Mouse (Mus musculus): ENCODE results near the gene Fstl1.

DNA sequence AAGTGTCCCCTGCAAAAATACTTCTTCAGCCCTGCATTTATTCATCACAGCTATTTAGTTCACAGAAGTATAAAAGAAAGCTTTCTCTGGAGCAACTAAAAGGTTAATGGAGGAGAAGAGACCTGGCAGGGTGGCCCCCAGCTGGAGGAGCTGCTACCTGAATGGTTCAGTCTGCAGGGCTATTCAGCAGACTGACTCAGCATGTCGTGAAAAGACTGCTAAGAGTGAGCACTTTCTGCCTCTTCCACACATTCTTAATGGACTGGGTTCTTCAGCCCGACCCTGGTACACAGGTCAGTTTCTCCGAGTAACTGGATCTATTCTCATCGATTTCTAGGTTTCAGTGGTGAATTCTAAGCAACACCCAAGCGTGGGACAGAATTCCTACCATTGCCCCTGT, 12.9 kb upstream of the Fstl1 start:
- no peak for TF ChIP-seq CTCF (IDR thresholded peaks at IDR 0.05; ENCODE audit: low read depth, low read length)
- no peak for TF ChIP-seq POLR2A (IDR thresholded peaks at IDR 0.05; ENCODE audit: insufficient read depth, low read length)
- no peak for TF ChIP-seq EP300 (IDR thresholded peaks at IDR 0.05; ENCODE audit: insufficient read depth, low read depth, low read length)
